Mouse (Mus musculus): ENCODE results near the gene Ube2d3. TPM values are rescaled to one million over a fixed set of nuclear protein-coding genes. Genes with fewer than 3 reads are reported as not detected.

Ube2d3 gene
- polyA plus RNA-seq, 1 experiment = 261 TPM

- no peaks in the 10 kb centered on the region for H3K36me3 ChIP-seq (ENCODE audit: control insufficient read depth, insufficient read depth)
- no peaks in the 10 kb centered on the region for H3K27me3 ChIP-seq (ENCODE audit: control insufficient read depth, insufficient read depth, insufficient read length)
- no peak for TF ChIP-seq CTCF (IDR thresholded peaks at IDR 0.05; ENCODE audit: control insufficient read depth, insufficient read depth, insufficient read length)
- TF ChIP-seq MAX (IDR thresholded peaks at IDR 0.05) = no peak
- TF ChIP-seq CEBPB (IDR thresholded peaks at IDR 0.05; ENCODE audit: low read depth) = no peak
- TF ChIP-seq MYOD1 (IDR thresholded peaks at IDR 0.05; ENCODE audit: control insufficient read depth, insufficient read length, low read depth) = peak; percentile 14
- TF ChIP-seq MYOG (IDR thresholded peaks at IDR 0.05; ENCODE audit: control insufficient read depth, extremely low read depth, insufficient read length) = no peak
- no peak for TF ChIP-seq FOSL1 (IDR thresholded peaks at IDR 0.05; ENCODE audit: insufficient read depth, low read length, poor library complexity, severe bottlenecking)
- no peak for TF ChIP-seq USF1 (IDR thresholded peaks at IDR 0.05; ENCODE audit: low read depth)
- no peaks in the 10 kb centered on the region for H3K79me2 ChIP-seq (ENCODE audit: control insufficient read depth, insufficient read depth)
- peak within 1 kb of the TSS; percentile 82 for H3ac ChIP-seq (ENCODE audit: control insufficient read depth, insufficient read length, low read depth)
- peak within 1 kb of the TSS; percentile 31 for H3K4me3 ChIP-seq (ENCODE audit: insufficient read depth, poor library complexity, severe bottlenecking)
- no peaks in the 10 kb centered on the region for H3K79me3 ChIP-seq (ENCODE audit: low read depth)
Observed at GRCm38 (mm10) chr3:135485128-135485899, 47.4 kb downstream of the Ube2d3 start, which contains the start of gene Manba. Gene Manba (plus strand): TSS chr3:135485611.

GRCm38 (mm10) chr3:135485900-135486241 lies 47.9 kb downstream of the Ube2d3 start:
- Histone ChIP-seq H3K36me3 (ENCODE audit: control insufficient read depth, insufficient read depth) (no peaks in the 10 kb centered on the region), H3ac (ENCODE audit: control insufficient read depth, insufficient read length, low read depth) (peak overlapping the region; percentile 82), H3K79me2 (ENCODE audit: control insufficient read depth, insufficient read depth) (no peaks in the 10 kb centered on the region), H3K79me3 (ENCODE audit: low read depth) (no peaks in the 10 kb centered on the region), H3K4me3 (ENCODE audit: insufficient read depth, poor library complexity, severe bottlenecking) (peak overlapping the region; percentile 31), H3K27me3 (ENCODE audit: control insufficient read depth, insufficient read depth, insufficient read length) (no peaks in the 10 kb centered on the region)
- TF ChIP-seq MYOG (IDR thresholded peaks at IDR 0.05; ENCODE audit: control insufficient read depth, extremely low read depth, insufficient read length) (no peak), USF1 (IDR thresholded peaks at IDR 0.05; ENCODE audit: low read depth) (no peak), MYOD1 (IDR thresholded peaks at IDR 0.05; ENCODE audit: control insufficient read depth, insufficient read length, low read depth) (no peak), MAX (IDR thresholded peaks at IDR 0.05) (no peak), FOSL1 (IDR thresholded peaks at IDR 0.05; ENCODE audit: insufficient read depth, low read length, poor library complexity, severe bottlenecking) (no peak)

- H3K79me3 ChIP-seq (ENCODE audit: low read depth) = no peaks in the 10 kb centered on the region
- no peak overlapping the region for H3ac ChIP-seq (ENCODE audit: control insufficient read depth, insufficient read length, low read depth)
- H3K79me2 ChIP-seq (ENCODE audit: control insufficient read depth, insufficient read depth) = no peaks in the 10 kb centered on the region
- H3K36me3 ChIP-seq (ENCODE audit: control insufficient read depth, insufficient read depth) = no peaks in the 10 kb centered on the region
- H3K27me3 ChIP-seq (ENCODE audit: control insufficient read depth, insufficient read depth, insufficient read length) = no peaks in the 10 kb centered on the region
- TF ChIP-seq MYOD1 (IDR thresholded peaks at IDR 0.05; ENCODE audit: control insufficient read depth, insufficient read length, low read depth) (no peak), MYOG (IDR thresholded peaks at IDR 0.05; ENCODE audit: control insufficient read depth, extremely low read depth, insufficient read length) (no peak), MAX (IDR thresholded peaks at IDR 0.05) (no peak), CTCF (IDR thresholded peaks at IDR 0.05; ENCODE audit: control insufficient read depth, insufficient read depth, insufficient read length) (no peak), CEBPB (IDR thresholded peaks at IDR 0.05; ENCODE audit: low read depth) (no peak), USF1 (IDR thresholded peaks at IDR 0.05; ENCODE audit: low read depth) (no peak), FOSL1 (IDR thresholded peaks at IDR 0.05; ENCODE audit: insufficient read depth, low read length, poor library complexity, severe bottlenecking) (no peak)
- no peak overlapping the region for H3K4me3 ChIP-seq (ENCODE audit: insufficient read depth, poor library complexity, severe bottlenecking)
Observed at GRCm38 (mm10) chr3:135486351-135486750, 48.4 kb downstream of the Ube2d3 start.

GRCm38 (mm10) chr3:135487803-135488202 lies 49.9 kb downstream of the Ube2d3 start:
- no peak overlapping the region for H3ac ChIP-seq (ENCODE audit: control insufficient read depth, insufficient read length, low read depth)
- no peaks in the 10 kb centered on the region for H3K79me2 ChIP-seq (ENCODE audit: control insufficient read depth, insufficient read depth)
- no peaks in the 10 kb centered on the region for H3K27me3 ChIP-seq (ENCODE audit: control insufficient read depth, insufficient read depth, insufficient read length)
- no peaks in the 10 kb centered on the region for H3K79me3 ChIP-seq (ENCODE audit: low read depth)
- H3K36me3 ChIP-seq (ENCODE audit: control insufficient read depth, insufficient read depth) = no peaks in the 10 kb centered on the region
- H3K4me3 ChIP-seq (ENCODE audit: insufficient read depth, poor library complexity, severe bottlenecking) = no peak overlapping the region
- TF ChIP-seq CEBPB (IDR thresholded peaks at IDR 0.05; ENCODE audit: low read depth) (no peak), USF1 (IDR thresholded peaks at IDR 0.05; ENCODE audit: low read depth) (no peak), MYOD1 (IDR thresholded peaks at IDR 0.05; ENCODE audit: control insufficient read depth, insufficient read length, low read depth) (no peak), MAX (IDR thresholded peaks at IDR 0.05) (no peak), FOSL1 (IDR thresholded peaks at IDR 0.05; ENCODE audit: insufficient read depth, low read length, poor library complexity, severe bottlenecking) (no peak), MYOG (IDR thresholded peaks at IDR 0.05; ENCODE audit: control insufficient read depth, extremely low read depth, insufficient read length) (no peak), CTCF (IDR thresholded peaks at IDR 0.05; ENCODE audit: control insufficient read depth, insufficient read depth, insufficient read length) (no peak)

- Histone ChIP-seq H3K4me3 (ENCODE audit: insufficient read depth, poor library complexity, severe bottlenecking) (no peak overlapping the region), H3ac (ENCODE audit: control insufficient read depth, insufficient read length, low read depth) (no peak overlapping the region), H3K27me3 (ENCODE audit: control insufficient read depth, insufficient read depth, insufficient read length) (no peaks in the 10 kb centered on the region), H3K36me3 (ENCODE audit: control insufficient read depth, insufficient read depth) (no peaks in the 10 kb centered on the region), H3K79me3 (ENCODE audit: low read depth) (no peaks in the 10 kb centered on the region), H3K79me2 (ENCODE audit: control insufficient read depth, insufficient read depth) (no peaks in the 10 kb centered on the region)
- TF ChIP-seq CEBPB (IDR thresholded peaks at IDR 0.05; ENCODE audit: low read depth) = no peak
- no peak for TF ChIP-seq MYOG (IDR thresholded peaks at IDR 0.05; ENCODE audit: control insufficient read depth, extremely low read depth, insufficient read length)
- TF ChIP-seq CTCF (IDR thresholded peaks at IDR 0.05; ENCODE audit: control insufficient read depth, insufficient read depth, insufficient read length) = no peak
- TF ChIP-seq MAX (IDR thresholded peaks at IDR 0.05) = no peak
- TF ChIP-seq USF1 (IDR thresholded peaks at IDR 0.05; ENCODE audit: low read depth) = no peak
Observed at GRCm38 (mm10) chr3:135489865-135490520, 52.0 kb downstream of the Ube2d3 start.

Data from C2C12 (cell line).